Mouse (Mus musculus) liver, embryonic 16.5 days (tissue): ENCODE measurements around the gene Rbfox2. TPM values are rescaled to one million over a fixed set of nuclear protein-coding genes. Genes with fewer than 3 reads are reported as not detected.

Experiments used
- ATAC-seq: fragments of 200-750 bp; cut with Nextera tagmentation; 2 replicates; pipeline ENCODE4 v1.8.0; 2017; ENCODE audit warnings: low read depth, mild to moderate bottlenecking, moderate number of reproducible peaks, moderate library complexity
- H3K27ac ChIP-seq: fragments of 300-500 bp; sonication (generic); 2 replicates; pipeline ENCODE4 v1.5.1; 2014; ENCODE audit warnings: mild to moderate bottlenecking, low read length
- H3K27me3 ChIP-seq: fragments of 300-500 bp; sonication (generic); 2 replicates; pipeline ENCODE4 v1.6.1; 2014; ENCODE audit warnings: low read depth, low read length, mixed read lengths; ENCODE audit not compliant: control insufficient read depth, insufficient read depth
- H3K36me3 ChIP-seq: fragments of 300-500 bp; sonication (generic); 2 replicates; pipeline ENCODE4 v1.6.1; 2014; ENCODE audit warnings: mild to moderate bottlenecking; ENCODE audit not compliant: control insufficient read depth, insufficient read depth
- H3K4me1 ChIP-seq: fragments of 300-500 bp; sonication (generic); 2 replicates; pipeline ENCODE4 v1.6.1; 2014; ENCODE audit warnings: low read depth, low read length, mixed read lengths; ENCODE audit not compliant: control insufficient read depth
- H3K4me2 ChIP-seq: fragments of 300-500 bp; sonication (generic); 2 replicates; pipeline ENCODE4 v1.6.1; 2014; ENCODE audit warnings: low read depth, low read length, mixed read lengths
- H3K4me3 ChIP-seq: fragments of 300-500 bp; sonication (generic); 2 replicates; pipeline ENCODE4 v1.5.1; 2014; ENCODE audit warnings: low read depth, mild to moderate bottlenecking, low read length
- H3K9ac ChIP-seq: fragments of 300-500 bp; sonication (generic); 2 replicates; pipeline ENCODE4 v1.6.1; 2014; ENCODE audit warnings: low read depth, low read length
- H3K9me3 ChIP-seq: fragments of 300-500 bp; sonication (generic); replicated peaks from 2 replicates; pipeline ENCODE4 v1.6.1; 2016; ENCODE audit warnings: low read length; ENCODE audit not compliant: control insufficient read depth
- WGBS: fragments of 180-500 bp; shearing (Covaris S2); extraction: QIAGEN DNeasy Blood & Tissue Kit; methylation state at CpG from one replicate; pipeline ENCODE4 v1.1.7; 2014; ENCODE audit not compliant: insufficient replicate concordance; 5-methylcytosine and 5-hydroxymethylcytosine counted together
- polyA plus RNA-seq: library from polyadenylated mRNA; unstranded; fragments of >200 nt; fragmentation: Nextera tagmentation; extraction: Ambion mirVana; gene quantifications from 2 replicates; pipeline ENCODE4 v1.2.1, GENCODE M21; 2015

Rbfox2 gene
- 12.7 and 14.4 TPM in 2 replicates for polyA plus RNA-seq

DNA sequence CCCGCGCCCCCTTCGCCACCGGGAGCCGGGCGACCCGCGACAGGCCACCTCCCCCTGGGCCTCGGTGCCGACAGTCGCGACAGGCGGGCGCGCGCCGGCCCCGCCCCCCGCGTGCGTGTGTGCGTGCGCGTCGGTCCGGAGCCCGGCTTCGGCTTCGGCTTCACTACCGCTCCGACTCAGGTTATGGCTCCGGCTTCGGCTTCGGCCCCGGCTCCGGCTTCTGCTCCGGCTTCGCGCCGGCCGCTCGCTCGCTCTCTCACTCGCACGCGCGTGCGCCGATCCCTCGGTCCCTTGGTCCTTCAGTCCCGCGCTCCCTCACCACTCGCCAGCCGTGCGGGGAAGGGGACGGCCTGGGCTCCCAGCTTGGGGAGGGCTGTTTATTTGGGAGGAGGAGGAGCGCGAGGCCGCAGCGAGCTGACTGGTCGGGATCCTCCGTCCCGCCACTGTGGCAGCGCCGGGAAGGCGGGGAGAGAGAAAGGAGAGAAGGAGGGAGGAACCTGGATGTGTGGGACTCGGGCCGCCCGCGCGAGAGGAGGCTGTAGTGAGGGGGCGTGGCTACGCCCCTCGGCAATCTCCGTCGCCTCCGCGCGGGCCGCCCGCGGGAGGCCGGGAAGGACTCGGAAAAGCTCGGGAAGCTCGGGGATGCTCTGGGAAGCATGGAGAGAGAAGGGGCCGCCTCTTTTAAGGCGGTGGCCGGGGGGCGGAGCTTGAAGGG lies at the start of gene Rbfox2:
Rbfox2 (minus strand) TSS at position 458 of the 715 bp plus-strand sequence.
- H3K4me2 ChIP-seq: peak within 1 kb of the TSS; percentile 67
- H3K9me3 ChIP-seq: no peaks in the 10 kb centered on the region
- peak; percentile 90 for ATAC-seq
- no peaks in the 10 kb centered on the region for H3K36me3 ChIP-seq
- peak within 1 kb of the TSS; percentile 66 for H3K4me3 ChIP-seq
- peak within 1 kb of the TSS; percentile 74 for H3K27ac ChIP-seq
- H3K4me1 ChIP-seq: no peaks in the 10 kb centered on the region; the same call in none of the 2 replicates
- under 1% methylated on average over 76 of the region's 90 CpGs for WGBS
- peak within 1 kb of the TSS; percentile 61 for H3K9ac ChIP-seq
- H3K27me3 ChIP-seq: peaks cover 42% of the 10 kb centered on the region

- Histone ChIP-seq H3K9me3 (no peaks in the 10 kb centered on the region), H3K36me3 (no peaks in the 10 kb centered on the region), H3K27ac (no peak overlapping the region), H3K4me3 (no peak overlapping the region), H3K27me3 (peaks cover 3% of the 10 kb centered on the region; the same call in 1 of the 2 replicates), H3K9ac (no peak overlapping the region), H3K4me1 (peaks cover 2% of the 10 kb centered on the region; the same call in 1 of the 2 replicates), H3K4me2 (no peak overlapping the region)
- ATAC-seq: no peak
- WGBS: 10% methylated on average over 11 of the region's 11 CpGs
These were observed 49.5 kb upstream of the Rbfox2 start for GRCm38 (mm10) chr15:77356248-77356810.

GRCm38 (mm10) chr15:77354848-77355551 lies 48.2 kb upstream of the Rbfox2 start:
- no peaks in the 10 kb centered on the region for H3K9me3 ChIP-seq
- ATAC-seq: no peak
- peaks cover 2% of the 10 kb centered on the region; the same call in 1 of the 2 replicates for H3K4me1 ChIP-seq
- H3K27ac ChIP-seq: no peak overlapping the region
- H3K36me3 ChIP-seq: no peaks in the 10 kb centered on the region
- no peak overlapping the region for H3K4me2 ChIP-seq
- 70% methylated on average over 6 of the region's 6 CpGs for WGBS
- H3K27me3 ChIP-seq: peaks cover 3% of the 10 kb centered on the region; the same call in 1 of the 2 replicates
- no peak overlapping the region for H3K4me3 ChIP-seq
- no peak overlapping the region for H3K9ac ChIP-seq

- Histone ChIP-seq H3K36me3 (no peaks in the 10 kb centered on the region), H3K9me3 (no peaks in the 10 kb centered on the region), H3K9ac (no peak overlapping the region), H3K27me3 (peaks cover 3% of the 10 kb centered on the region; the same call in 1 of the 2 replicates), H3K27ac (no peak overlapping the region), H3K4me3 (no peak overlapping the region), H3K4me1 (peaks cover 2% of the 10 kb centered on the region; the same call in 1 of the 2 replicates), H3K4me2 (no peak overlapping the region)
- ATAC-seq: no peak
- WGBS: 50% methylated on average over 4 of the region's 4 CpGs
These were observed 47.7 kb upstream of the Rbfox2 start for GRCm38 (mm10) chr15:77354496-77354847.

DNA sequence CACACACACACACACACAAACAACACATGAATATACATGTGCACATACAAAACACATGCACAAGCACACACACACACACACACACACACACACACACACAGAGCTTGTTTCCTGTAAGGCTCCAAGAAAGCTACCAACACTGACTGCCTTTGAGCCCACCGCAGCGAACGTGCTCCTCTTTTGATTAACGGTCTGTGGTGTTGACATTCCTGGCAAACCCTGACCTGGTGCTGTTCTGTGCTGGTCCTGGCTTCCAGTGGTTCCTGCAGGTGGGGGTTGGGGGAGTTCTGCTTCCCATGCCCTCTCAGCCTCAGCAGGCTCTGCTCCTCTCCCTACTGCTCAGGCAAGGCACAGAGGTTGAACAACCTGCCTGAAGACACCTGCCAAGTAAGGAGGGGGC lies 47.0 kb upstream of the Rbfox2 start:
- Histone ChIP-seq H3K9me3 (no peaks in the 10 kb centered on the region), H3K27me3 (no peaks in the 10 kb centered on the region), H3K27ac (no peak overlapping the region), H3K4me2 (no peak overlapping the region), H3K9ac (no peak overlapping the region), H3K4me1 (peaks cover 2% of the 10 kb centered on the region; the same call in 1 of the 2 replicates), H3K36me3 (no peaks in the 10 kb centered on the region), H3K4me3 (no peak overlapping the region)
- peak; percentile 35; the same call in 1 of the 2 replicates for ATAC-seq
- WGBS: 27% methylated on average over 4 of the region's 4 CpGs

GRCm38 (mm10) chr15:77352863-77353262 lies 46.1 kb upstream of the Rbfox2 start:
- no peaks in the 10 kb centered on the region for H3K9me3 ChIP-seq
- H3K36me3 ChIP-seq: no peaks in the 10 kb centered on the region
- no peaks in the 10 kb centered on the region for H3K27me3 ChIP-seq
- H3K4me1 ChIP-seq: peaks cover 2% of the 10 kb centered on the region; the same call in 1 of the 2 replicates
- ATAC-seq: no peak
- H3K9ac ChIP-seq: no peak overlapping the region
- WGBS: 55% methylated on average over 7 of the region's 7 CpGs
- H3K4me3 ChIP-seq: no peak overlapping the region
- H3K4me2 ChIP-seq: no peak overlapping the region
- no peak overlapping the region for H3K27ac ChIP-seq

DNA sequence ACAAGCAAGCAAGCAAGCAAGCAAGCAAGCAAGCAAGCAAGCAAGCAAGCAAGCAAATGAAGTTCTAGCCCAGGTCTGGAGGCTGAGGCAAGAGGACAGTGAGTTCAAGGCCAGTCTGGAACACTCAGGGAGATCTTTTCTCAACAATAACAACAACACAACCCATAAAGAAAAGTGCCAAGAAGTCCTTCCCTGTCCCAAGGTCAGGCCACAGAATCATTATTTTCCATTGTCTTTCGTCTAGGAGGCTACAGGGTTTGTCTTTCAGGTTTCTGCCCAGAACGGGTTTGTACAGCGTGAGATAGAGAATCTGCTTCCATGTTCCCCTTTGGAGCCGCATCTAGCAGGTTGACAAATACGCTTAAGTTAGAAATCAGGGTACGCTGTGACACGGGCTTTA lies 43.3 kb upstream of the Rbfox2 start:
- Histone ChIP-seq H3K9ac (no peak overlapping the region), H3K27me3 (no peaks in the 10 kb centered on the region), H3K4me2 (no peak overlapping the region), H3K4me1 (peaks cover 2% of the 10 kb centered on the region; the same call in 1 of the 2 replicates), H3K36me3 (no peaks in the 10 kb centered on the region), H3K27ac (no peak overlapping the region), H3K4me3 (no peak overlapping the region), H3K9me3 (no peaks in the 10 kb centered on the region)
- WGBS: 53% methylated on average over 7 of the region's 7 CpGs
- no peak for ATAC-seq

- Histone ChIP-seq H3K4me2 (no peak overlapping the region), H3K4me1 (peaks cover 4% of the 10 kb centered on the region; the same call in 1 of the 2 replicates), H3K9ac (no peak overlapping the region), H3K27ac (no peak overlapping the region), H3K36me3 (no peaks in the 10 kb centered on the region), H3K4me3 (no peak overlapping the region), H3K27me3 (no peaks in the 10 kb centered on the region), H3K9me3 (no peaks in the 10 kb centered on the region)
- no peak for ATAC-seq
- 48% methylated on average over 7 of the region's 7 CpGs for WGBS
These were observed 41.3 kb upstream of the Rbfox2 start for GRCm38 (mm10) chr15:77348146-77348545.
